Mouse (Mus musculus) heart, embryonic 15.5 days (tissue): Measurements from ENCODE around the gene Slc29a3. TPM values are rescaled to one million over a fixed set of nuclear protein-coding genes. Genes with fewer than 3 reads are reported as not detected.

Experiments
- ATAC-seq: fragments of 200-750 bp; cut with Nextera tagmentation; replicated peaks from 2 replicates; pipeline ENCODE4 v1.8.0; 2017; ENCODE audit warnings: low read depth, moderate TSS enrichment; ENCODE audit not compliant: insufficient number of reproducible peaks, insufficient read depth, low FRiP score
- H3K27ac ChIP-seq: fragments of 300-500 bp; sonication (generic); 2 replicates; pipeline ENCODE4 v1.5.1; 2015; ENCODE audit warnings: mild to moderate bottlenecking, inconsistent platforms
- H3K27me3 ChIP-seq: fragments of 300-500 bp; sonication (generic); 2 replicates; pipeline ENCODE4 v1.6.1; 2015; ENCODE audit warnings: inconsistent platforms
- H3K36me3 ChIP-seq: fragments of 300-500 bp; sonication (generic); 2 replicates; pipeline ENCODE4 v1.6.1; 2015; ENCODE audit warnings: mild to moderate bottlenecking, inconsistent platforms
- H3K4me1 ChIP-seq: fragments of 300-500 bp; sonication (generic); replicated peaks from 2 replicates; pipeline ENCODE4 v1.6.1; 2015; ENCODE audit warnings: inconsistent platforms
- H3K4me2 ChIP-seq: fragments of 300-500 bp; sonication (generic); 2 replicates; pipeline ENCODE4 v1.6.1; 2015; ENCODE audit warnings: inconsistent platforms, mild to moderate bottlenecking, moderate library complexity
- H3K4me3 ChIP-seq: fragments of 300-500 bp; sonication (generic); 2 replicates; pipeline ENCODE4 v1.5.1; 2015; ENCODE audit warnings: mild to moderate bottlenecking, inconsistent platforms
- H3K9ac ChIP-seq: fragments of 300-500 bp; sonication (generic); 2 replicates; pipeline ENCODE4 v1.6.1; 2015; ENCODE audit warnings: mild to moderate bottlenecking, inconsistent platforms
- H3K9me3 ChIP-seq: fragments of 300-500 bp; sonication (generic); replicated peaks from 2 replicates; pipeline ENCODE4 v1.6.1; 2016; ENCODE audit warnings: inconsistent platforms
- WGBS: fragments of 180-500 bp; shearing (Covaris S2); methylation state at CpG from one replicate; pipeline ENCODE4 v1.1.7; 2015; ENCODE audit warnings: mixed read lengths; 5-methylcytosine and 5-hydroxymethylcytosine counted together
- polyA plus RNA-seq: library from polyadenylated mRNA; unstranded; fragments of >200 nt; fragmentation: Nextera tagmentation; extraction: Ambion mirVana; gene quantifications from 2 replicates; pipeline ENCODE4 v1.2.1, GENCODE M21; 2015

Gene Slc29a3
- polyA plus RNA-seq, 1 experiment from 2014 or later, result 4.5 TPM

- H3K36me3 ChIP-seq, result no peaks in the 10 kb centered on the region
- H3K4me3 ChIP-seq, result no peak overlapping the region
- ATAC-seq, result no peak
- peaks cover 6% of the 10 kb centered on the region for H3K4me1 ChIP-seq
- 68% methylated on average over 20 of the region's 20 CpGs for WGBS
- no peak overlapping the region for H3K9ac ChIP-seq
- H3K27ac ChIP-seq, result no peak overlapping the region
- H3K27me3 ChIP-seq, result peaks cover 35% of the 10 kb centered on the region
- H3K9me3 ChIP-seq, result no peaks in the 10 kb centered on the region
- no peak overlapping the region for H3K4me2 ChIP-seq
Measured at GRCm38 (mm10) chr10:60691671-60692390, 60.8 kb downstream of the Slc29a3 start.

GRCm38 (mm10) chr10:60690960-60691359, 61.6 kb downstream of the Slc29a3 start:
- peaks cover 15% of the 10 kb centered on the region for H3K4me1 ChIP-seq
- peaks cover 44% of the 10 kb centered on the region for H3K27me3 ChIP-seq
- no peak overlapping the region for H3K4me3 ChIP-seq
- no peak overlapping the region for H3K4me2 ChIP-seq
- H3K9me3 ChIP-seq, result no peaks in the 10 kb centered on the region
- H3K9ac ChIP-seq, result no peak overlapping the region
- no peak overlapping the region for H3K27ac ChIP-seq
- no peak for ATAC-seq
- H3K36me3 ChIP-seq, result no peaks in the 10 kb centered on the region
- WGBS, result 32% methylated on average over 6 of the region's 6 CpGs

DNA sequence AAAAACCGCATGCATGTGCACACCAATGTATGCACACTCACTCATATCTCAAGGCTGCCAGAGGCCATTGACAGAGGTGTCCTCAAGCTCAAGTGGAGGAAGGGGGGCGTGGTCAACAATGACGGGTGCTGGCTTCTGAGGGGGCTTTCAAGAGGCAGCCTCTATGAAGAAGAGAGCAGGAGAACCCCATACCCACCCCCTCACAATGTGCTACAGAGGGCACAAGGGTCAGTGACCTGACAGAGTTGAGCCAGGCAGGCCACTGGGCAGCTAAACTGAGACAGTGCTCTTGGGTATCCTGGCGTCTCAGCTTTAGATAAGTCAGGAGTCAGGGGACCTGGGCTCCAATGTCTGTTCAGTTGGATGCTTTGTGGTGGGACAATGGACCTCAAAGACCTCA, 63.2 kb downstream of the Slc29a3 start:
- no peak for ATAC-seq
- Histone ChIP-seq H3K27me3 (peaks cover 59% of the 10 kb centered on the region), H3K4me3 (no peak overlapping the region), H3K9ac (no peak overlapping the region), H3K27ac (no peak overlapping the region), H3K36me3 (no peaks in the 10 kb centered on the region), H3K9me3 (no peaks in the 10 kb centered on the region), H3K4me2 (no peak overlapping the region), H3K4me1 (peaks cover 17% of the 10 kb centered on the region)
- WGBS, result 47% methylated on average over 4 of the region's 4 CpGs

- Histone ChIP-seq H3K9me3 (no peaks in the 10 kb centered on the region), H3K27me3 (peaks cover 74% of the 10 kb centered on the region), H3K27ac (no peak overlapping the region), H3K9ac (peak overlapping the region; percentile 46), H3K4me3 (peak overlapping the region; percentile 60), H3K4me2 (peak overlapping the region; percentile 98), H3K4me1 (peaks cover 17% of the 10 kb centered on the region), H3K36me3 (no peaks in the 10 kb centered on the region)
- ATAC-seq, result peak; percentile 32
- WGBS, result under 1% methylated on average over 76 of the region's 76 CpGs
Measured at GRCm38 (mm10) chr10:60687011-60687776, 65.4 kb downstream of the Slc29a3 start.

- peaks cover 74% of the 10 kb centered on the region for H3K27me3 ChIP-seq
- H3K4me2 ChIP-seq, result peak overlapping the region; percentile 98
- no peak overlapping the region for H3K27ac ChIP-seq
- H3K4me3 ChIP-seq, result peak overlapping the region; percentile 60
- H3K9me3 ChIP-seq, result no peaks in the 10 kb centered on the region
- no peak overlapping the region for H3K9ac ChIP-seq
- no peaks in the 10 kb centered on the region for H3K36me3 ChIP-seq
- H3K4me1 ChIP-seq, result peaks cover 17% of the 10 kb centered on the region
- WGBS, result under 1% methylated on average over 37 of the region's 37 CpGs
- no peak for ATAC-seq
Measured at GRCm38 (mm10) chr10:60686641-60686975, 66.0 kb downstream of the Slc29a3 start.

DNA sequence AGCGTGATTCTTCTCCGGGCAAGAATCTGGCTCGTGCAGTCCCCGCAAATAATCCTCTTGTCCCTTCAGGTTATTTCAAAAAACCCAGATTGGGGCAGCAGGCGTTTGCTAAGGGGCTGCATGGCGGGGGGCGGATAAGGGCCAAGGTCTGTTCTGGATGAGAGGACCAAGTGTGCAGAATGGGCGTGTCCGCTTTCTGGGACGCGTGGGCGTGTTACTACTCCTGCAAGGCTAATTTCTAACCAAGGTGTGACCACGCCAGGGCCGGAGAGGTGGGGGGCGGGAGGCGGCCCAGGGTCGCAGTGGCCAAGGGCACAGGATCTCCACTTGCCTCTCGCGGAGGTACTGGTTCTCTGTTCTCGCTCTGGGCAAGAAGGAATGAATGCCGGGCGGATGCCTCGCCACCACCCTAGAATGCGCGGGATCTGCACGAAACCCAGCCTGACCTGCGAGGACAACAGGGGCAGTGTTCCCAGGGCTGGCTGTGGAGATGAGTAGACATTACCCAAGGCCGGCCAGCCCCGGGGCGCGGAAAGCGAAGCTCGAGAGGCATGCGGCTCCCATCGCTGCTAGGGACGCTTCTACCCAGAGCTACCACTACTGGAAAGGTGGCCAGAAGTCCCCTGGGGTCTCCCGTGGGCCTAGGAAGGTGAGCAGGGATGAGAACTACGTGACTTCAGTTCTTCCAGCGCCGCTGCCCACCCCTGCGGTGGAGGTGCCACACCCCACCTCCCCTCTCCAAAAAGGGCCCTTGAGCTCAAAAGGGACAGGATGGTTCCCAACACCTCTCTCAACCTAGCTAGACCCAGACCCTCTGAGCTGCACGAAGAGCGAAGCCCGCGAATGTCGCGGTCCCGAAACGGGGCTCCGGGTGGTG, 66.6 kb downstream of the Slc29a3 start:
- H3K4me3 ChIP-seq, result peak overlapping the region; percentile 60
- H3K9me3 ChIP-seq, result no peaks in the 10 kb centered on the region
- WGBS, result 5% methylated on average over 50 of the region's 50 CpGs
- peak overlapping the region; percentile 98 for H3K4me2 ChIP-seq
- no peaks in the 10 kb centered on the region for H3K36me3 ChIP-seq
- no peak overlapping the region for H3K27ac ChIP-seq
- H3K9ac ChIP-seq, result no peak overlapping the region
- peaks cover 74% of the 10 kb centered on the region for H3K27me3 ChIP-seq
- ATAC-seq, result no peak
- H3K4me1 ChIP-seq, result peaks cover 17% of the 10 kb centered on the region

DNA sequence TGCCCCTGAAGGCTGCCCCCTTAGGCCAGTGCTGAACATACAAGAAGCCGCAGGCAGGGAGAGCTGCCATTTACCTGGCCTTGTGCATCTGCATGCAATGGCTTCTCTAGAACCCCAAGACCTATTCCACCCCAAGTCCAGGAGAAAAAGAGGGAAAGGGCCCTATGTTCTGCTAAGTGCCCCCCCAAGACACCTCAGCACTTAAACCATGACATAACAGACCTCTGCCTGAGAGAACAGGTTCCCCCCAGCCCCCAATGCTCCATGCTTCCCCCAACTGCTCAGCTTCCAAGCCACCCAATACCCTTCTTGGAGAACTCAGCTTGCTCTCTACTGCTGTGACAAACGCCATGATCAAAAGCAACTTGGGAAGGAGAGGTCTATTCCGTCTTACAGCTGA, 73.7 kb downstream of the Slc29a3 start:
- no peaks in the 10 kb centered on the region for H3K4me1 ChIP-seq
- peaks cover 14% of the 10 kb centered on the region for H3K27me3 ChIP-seq
- no peaks in the 10 kb centered on the region for H3K9me3 ChIP-seq
- 72% methylated on average over 3 of the region's 3 CpGs for WGBS
- no peak overlapping the region for H3K27ac ChIP-seq
- H3K4me2 ChIP-seq, result no peak overlapping the region
- no peaks in the 10 kb centered on the region for H3K36me3 ChIP-seq
- no peak overlapping the region for H3K9ac ChIP-seq
- H3K4me3 ChIP-seq, result no peak overlapping the region
- ATAC-seq, result no peak

DNA sequence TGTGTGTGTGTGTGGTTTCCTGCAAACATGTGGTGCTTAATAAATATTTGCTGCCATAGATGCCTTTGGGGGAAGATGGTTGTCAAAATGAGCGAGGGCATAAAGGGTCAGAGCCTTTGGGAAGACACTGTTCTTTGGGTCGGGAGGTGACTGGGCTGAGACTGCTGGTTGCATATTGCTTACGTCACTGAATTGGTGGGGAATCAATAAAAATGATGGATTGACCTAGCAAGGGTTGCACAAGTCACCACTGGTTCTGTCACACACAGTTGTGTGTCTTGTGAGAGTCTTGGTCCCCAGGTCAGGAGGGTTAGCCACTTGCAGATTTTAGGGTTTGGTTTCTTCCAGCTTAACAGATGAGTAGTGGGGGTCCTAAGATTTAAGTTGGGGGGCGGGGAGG, 75.3 kb downstream of the Slc29a3 start:
- no peak for ATAC-seq
- Histone ChIP-seq H3K4me1 (no peaks in the 10 kb centered on the region), H3K27ac (no peak overlapping the region), H3K9me3 (no peaks in the 10 kb centered on the region), H3K9ac (no peak overlapping the region), H3K4me2 (no peak overlapping the region), H3K36me3 (no peaks in the 10 kb centered on the region), H3K4me3 (no peak overlapping the region), H3K27me3 (0 out of 2 replicates have a peak, but pooled peaks cover 4% of the 10 kb centered on the region)
- WGBS, result 81% methylated on average over 4 of the region's 4 CpGs

- no peaks in the 10 kb centered on the region for H3K4me1 ChIP-seq
- no peak for ATAC-seq
- WGBS, result 58% methylated on average over 8 of the region's 8 CpGs
- no peaks in the 10 kb centered on the region for H3K36me3 ChIP-seq
- no peak overlapping the region for H3K9ac ChIP-seq
- H3K4me3 ChIP-seq, result no peak overlapping the region
- no peaks in the 10 kb centered on the region for H3K27me3 ChIP-seq
- H3K9me3 ChIP-seq, result no peaks in the 10 kb centered on the region
- H3K27ac ChIP-seq, result no peak overlapping the region
- no peak overlapping the region for H3K4me2 ChIP-seq
Measured at GRCm38 (mm10) chr10:60670166-60670565, 82.4 kb downstream of the Slc29a3 start.

GRCm38 (mm10) chr10:60668591-60668990, 84.0 kb downstream of the Slc29a3 start:
- no peak for ATAC-seq
- no peaks in the 10 kb centered on the region for H3K27me3 ChIP-seq
- no peak overlapping the region for H3K4me3 ChIP-seq
- H3K9me3 ChIP-seq, result no peaks in the 10 kb centered on the region
- no peak overlapping the region for H3K9ac ChIP-seq
- WGBS, result 76% methylated on average over 3 of the region's 3 CpGs
- H3K36me3 ChIP-seq, result no peaks in the 10 kb centered on the region
- H3K4me1 ChIP-seq, result no peaks in the 10 kb centered on the region
- H3K27ac ChIP-seq, result no peak overlapping the region
- no peak overlapping the region for H3K4me2 ChIP-seq
